Comparison of ENCODE assay signal across 13 mouse cellular contexts in genomic region chr2:166426457-166426856, GRCm38 (mm10).
A peak's percentile ranks its signal among the peaks of the same experiment; 100 is the strongest.
DNase-seq lines count a peak whose midpoint lies in the region; ATAC-seq and TF ChIP-seq lines count a peak whose summit lies in the region.
"Had no signal": no experiment of that assay in that cellular context is flagged by ENCODE, and none has a peak within 500 bp of the region (broad histone marks: within the 10 kb centered on the region; RNA-seq: fewer than 3 reads in every experiment).

No protein-coding gene starts in this region.

- intact Hi-C loops in heart, adult 2 months (cut with DNase I) = no loop called here
- intact Hi-C loops in heart, postnatal 14 days (cut with DNase I) = no loop called here

- ATAC-seq in lung, embryonic 16.5 days (ENCODE audit: low read depth) = 0 out of 2 replicates have a peak, but pooled peaks have one; percentile 8
- ATAC-seq in heart, embryonic 16.5 days (replicated peaks; ENCODE audit: extremely low read depth, insufficient read depth, low FRiP score) = no peak
- no peak for ATAC-seq in stomach, embryonic 16.5 days (ENCODE audit: insufficient read depth, low FRiP score)
- ATAC-seq: forebrain, embryonic 15.5 days; hindbrain, postnatal 0 days had no signal

- no peaks in the 10 kb centered on the region for H3K79me2 ChIP-seq in heart, adult 2 months (replicated peaks; ENCODE audit: control insufficient read depth, insufficient read depth, low read length)

- no peak for TF ChIP-seq EP300 in heart, adult 2 months (IDR thresholded peaks at IDR 0.05; ENCODE audit: insufficient read depth, low read depth, low read length)

- TF ChIP-seq CTCF in heart, adult 2 months (IDR thresholded peaks at IDR 0.05) = no peak

- WGBS in heart, adult 2 months = 54% methylated on average over 6 of the region's 6 CpGs
- 42% methylated on average over 6 of the region's 6 CpGs for WGBS in lung, embryonic 16.5 days
- WGBS in heart, embryonic 16.5 days = 41% methylated on average over 6 of the region's 6 CpGs
- 41% methylated on average over 6 of the region's 6 CpGs for WGBS in stomach, embryonic 16.5 days

- no peaks in the 10 kb centered on the region for H3K27me3 ChIP-seq in heart, adult 2 months (ENCODE audit: control insufficient read depth, insufficient read depth, low read length)
- no peaks in the 10 kb centered on the region for H3K27me3 ChIP-seq in lung, embryonic 16.5 days (ENCODE audit: control insufficient read depth, insufficient read depth, low read depth, low read length)
- H3K27me3 ChIP-seq in heart, embryonic 16.5 days (ENCODE audit: control insufficient read depth, insufficient read depth, low read length) = no peaks in the 10 kb centered on the region
- no peaks in the 10 kb centered on the region for H3K27me3 ChIP-seq in stomach, embryonic 16.5 days (ENCODE audit: control insufficient read depth, insufficient read depth, low read length)
- H3K27me3 ChIP-seq: forebrain, embryonic 15.5 days had no signal

- TF ChIP-seq POLR2A in heart, adult 2 months (IDR thresholded peaks at IDR 0.05; ENCODE audit: insufficient read depth, low read depth, low read length) = no peak

- peaks cover 22% of the 10 kb centered on the region for H3K4me1 ChIP-seq in heart, adult 2 months (ENCODE audit: control insufficient read depth, insufficient read depth, low read length)
- H3K4me1 ChIP-seq in lung, embryonic 16.5 days (replicated peaks; ENCODE audit: control insufficient read depth, insufficient read depth, low read length) = peaks cover 18% of the 10 kb centered on the region
- H3K4me1 ChIP-seq in heart, embryonic 16.5 days (ENCODE audit: control insufficient read depth, insufficient read depth, low read length) = peaks cover 41% of the 10 kb centered on the region
- H3K4me1 ChIP-seq in stomach, embryonic 16.5 days (ENCODE audit: control insufficient read depth, insufficient read depth, low read length) = peaks cover 21% of the 10 kb centered on the region

- no peak overlapping the region for H3K9ac ChIP-seq in heart, adult 2 months (ENCODE audit: low read depth, low read length)
- H3K9ac ChIP-seq in lung, embryonic 16.5 days (ENCODE audit: low read length) = no peak overlapping the region
- H3K9ac ChIP-seq in heart, embryonic 16.5 days (ENCODE audit: low read length) = peak overlapping the region; percentile 41
- H3K9ac ChIP-seq in stomach, embryonic 16.5 days (ENCODE audit: low read length) = no peak overlapping the region
- H3K9ac ChIP-seq: forebrain, embryonic 15.5 days had no signal

- no peaks in the 10 kb centered on the region; the same call in 1 of the 2 replicates for H3K36me3 ChIP-seq in heart, adult 2 months (ENCODE audit: control insufficient read depth, insufficient read depth, low read length)
- H3K36me3 ChIP-seq in lung, embryonic 16.5 days (ENCODE audit: control insufficient read depth, insufficient read depth, low read length) = no peaks in the 10 kb centered on the region
- H3K36me3 ChIP-seq in heart, embryonic 16.5 days (ENCODE audit: control insufficient read depth, insufficient read depth) = no peaks in the 10 kb centered on the region
- no peaks in the 10 kb centered on the region for H3K36me3 ChIP-seq in stomach, embryonic 16.5 days (ENCODE audit: control insufficient read depth, insufficient read depth, low read length)
- H3K36me3 ChIP-seq: forebrain, embryonic 15.5 days had no signal

- no peaks in the 10 kb centered on the region for H3K9me3 ChIP-seq in lung, embryonic 16.5 days (ENCODE audit: control insufficient read depth, low read length)
- H3K9me3 ChIP-seq in heart, embryonic 16.5 days (replicated peaks; ENCODE audit: control insufficient read depth, low read length) = 0 out of 2 replicates have a peak, but pooled peaks cover 2% of the 10 kb centered on the region
- no peaks in the 10 kb centered on the region for H3K9me3 ChIP-seq in stomach, embryonic 16.5 days (replicated peaks; ENCODE audit: control insufficient read depth, low read length)
- H3K9me3 ChIP-seq: forebrain, embryonic 15.5 days had no signal

- no peak overlapping the region for H3K4me3 ChIP-seq in heart, adult 2 months
- no peak overlapping the region for H3K4me3 ChIP-seq in lung, embryonic 16.5 days (ENCODE audit: low read length)
- no peak overlapping the region for H3K4me3 ChIP-seq in heart, embryonic 16.5 days (ENCODE audit: low read length)
- H3K4me3 ChIP-seq in stomach, embryonic 16.5 days (replicated peaks; ENCODE audit: low read length) = no peak overlapping the region
- H3K4me3 ChIP-seq: forebrain, embryonic 15.5 days had no signal

- no peak overlapping the region for H3K4me2 ChIP-seq in lung, embryonic 16.5 days (ENCODE audit: low read depth, low read length)
- H3K4me2 ChIP-seq in heart, embryonic 16.5 days (ENCODE audit: low read depth, low read length) = no peak overlapping the region
- no peak overlapping the region for H3K4me2 ChIP-seq in stomach, embryonic 16.5 days (ENCODE audit: low read depth, low read length)
- H3K4me2 ChIP-seq: forebrain, embryonic 15.5 days; midbrain, embryonic 11.5 days had no signal

- H3K27ac ChIP-seq in heart, adult 2 months = peak overlapping the region; percentile 34; the same call in 1 of the 2 replicates
- H3K27ac ChIP-seq in lung, embryonic 16.5 days (ENCODE audit: low read length) = no peak overlapping the region
- peak overlapping the region; percentile 88 for H3K27ac ChIP-seq in heart, embryonic 16.5 days (ENCODE audit: low read length)
- peak overlapping the region; percentile 52; the same call in 1 of the 2 replicates for H3K27ac ChIP-seq in stomach, embryonic 16.5 days (ENCODE audit: low read length)
- H3K27ac ChIP-seq: forebrain, embryonic 15.5 days; hindbrain, postnatal 0 days had no signal

- no peak for DNase-seq in heart, adult 2 months
- DNase-seq in heart, postnatal 14 days = no peak
- DNase-seq in lung, adult 18-20 months = no peak
- DNase-seq in cerebellum, postnatal 25 days = no peak
- DNase-seq in cerebellum, adult 11-12 months = no peak
- DNase-seq: lung, adult 2 months; thymus, postnatal 4 days had no signal
